Mouse (Mus musculus): Measurements from ENCODE around the gene Rsad2.

GRCm38 (mm10) chr12:26456028-26456698 lies at the start of gene Rsad2:
- TF ChIP-seq EP300 (IDR thresholded peaks at IDR 0.05; ENCODE audit: insufficient read depth, low read depth, low read length), result peak; percentile 81
- TF ChIP-seq CTCF (IDR thresholded peaks at IDR 0.05), result no peak
- TF ChIP-seq POLR2A (IDR thresholded peaks at IDR 0.05; ENCODE audit: insufficient read depth, low read depth, low read length), result peak; percentile 85

Measured in heart, adult 2 months (tissue).